Mouse (Mus musculus): ENCODE measurements around the gene Gm13288.
"Not testable (repeated sequence)": the region's sequence is repeated elsewhere in the genome, so short reads cannot be mapped to it uniquely, and the experiment has no call there.

- not testable (repeated sequence) for TF ChIP-seq CTCF (IDR thresholded peaks at IDR 0.05; ENCODE audit: extremely low read depth, insufficient read depth, insufficient read length, insufficient replicate concordance); POLR2A (IDR thresholded peaks at IDR 0.05; ENCODE audit: low read depth, low read length)
Measured at GRCm38 (mm10) chr4:88762341-88762740, 43.0 kb upstream of the Gm13288 start.
